Mouse (Mus musculus): ENCODE measurements around the gene Mmp2. TPM values are rescaled to one million over a fixed set of nuclear protein-coding genes. Genes with fewer than 3 reads are reported as not detected.

The Mmp2 gene
- total and polyA plus RNA-seq, 3 experiments: not detected

DNA sequence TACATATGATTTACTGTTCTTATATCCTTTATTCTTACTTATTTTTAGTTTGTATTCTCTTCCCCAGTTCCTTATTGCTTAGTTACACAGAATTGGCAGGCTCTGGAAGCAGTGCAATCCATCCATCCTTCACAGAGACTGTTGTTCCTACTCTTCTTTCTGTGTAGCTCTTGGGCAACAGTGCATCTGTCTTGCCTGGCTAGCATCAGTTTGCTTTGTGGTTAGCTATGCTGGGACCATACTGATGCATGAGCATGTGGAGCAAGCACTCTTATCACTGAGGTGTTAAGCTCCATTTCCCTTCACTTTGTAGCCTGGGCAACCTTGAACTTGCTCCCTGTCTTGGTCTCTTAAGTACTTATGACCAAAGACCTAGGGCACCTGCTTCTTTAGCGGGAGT lies 34.9 kb downstream of the Mmp2 start:
- dilution Hi-C loops (cut with MboI; ENCODE audit: extremely low pct_ligation_motif_present, extremely low pct_unique_long_range_greater_than_20kb, low sequenced_read_pairs): no loop called here
- Histone ChIP-seq H3K27me3 (replicated peaks) (no peaks in the 10 kb centered on the region), H3K4me1 (ENCODE audit: control insufficient read depth in 1 of 2, insufficient read depth in 2 of 2) (no peaks in the 10 kb centered on the region), H3K4me2 (ENCODE audit: insufficient read depth, low read depth, poor library complexity, severe bottlenecking) (no peak overlapping the region), H3K79me2 (replicated peaks; ENCODE audit: control insufficient read depth, extremely low read depth, insufficient read depth, poor library complexity, severe bottlenecking) (no peaks in the 10 kb centered on the region), H3K9me3 (replicated peaks; ENCODE audit: low read length) (peaks cover 39% of the 10 kb centered on the region), H3K36me3 (replicated peaks in 1 of 2; ENCODE audit: control insufficient read depth in 1 of 2, insufficient read depth in 1 of 2, low read length in 1 of 2) (no peaks in the 10 kb centered on the region), H3K9ac (ENCODE audit: insufficient read depth, low read depth) (no peak overlapping the region), H3K27ac (ENCODE audit: insufficient read depth, low read depth) (no peak overlapping the region), H3K4me3 (replicated peaks in 1 of 3; ENCODE audit: low read depth in 2 of 3, low read length in 2 of 3, poor library complexity in 1 of 3) (no peak overlapping the region)
- TF ChIP-seq POLR2AphosphoS2 (IDR thresholded peaks at IDR 0.05; ENCODE audit: low read depth, low read length) (no peak), SMC3 (IDR thresholded peaks at IDR 0.05; ENCODE audit: low read depth, low read length) (no peak), MYC (IDR thresholded peaks at IDR 0.05; ENCODE audit: low read depth, low read length) (no peak), USF1 (IDR thresholded peaks at IDR 0.05; ENCODE audit: low read depth, low read length) (no peak), CTCF (conservative IDR thresholded peaks at IDR 0.05 in 1 of 2, IDR thresholded peaks at IDR 0.05 in 1 of 2; ENCODE audit: low read depth in 2 of 2, low read length in 2 of 2) (no peak), JUN (IDR thresholded peaks at IDR 0.05; ENCODE audit: insufficient read depth, low read depth, low read length) (no peak), MXI1 (IDR thresholded peaks at IDR 0.05; ENCODE audit: low read depth, low read length) (no peak), SIN3A (IDR thresholded peaks at IDR 0.05; ENCODE audit: low read length) (no peak)
- in situ Hi-C loops (cut with MboI; ENCODE audit: low pct_ligation_motif_present, low pct_unique_long_range_greater_than_20kb, low sequenced_read_pairs): no loop called here
- no peak for DNase-seq (ENCODE audit: extremely low read depth)

DNA sequence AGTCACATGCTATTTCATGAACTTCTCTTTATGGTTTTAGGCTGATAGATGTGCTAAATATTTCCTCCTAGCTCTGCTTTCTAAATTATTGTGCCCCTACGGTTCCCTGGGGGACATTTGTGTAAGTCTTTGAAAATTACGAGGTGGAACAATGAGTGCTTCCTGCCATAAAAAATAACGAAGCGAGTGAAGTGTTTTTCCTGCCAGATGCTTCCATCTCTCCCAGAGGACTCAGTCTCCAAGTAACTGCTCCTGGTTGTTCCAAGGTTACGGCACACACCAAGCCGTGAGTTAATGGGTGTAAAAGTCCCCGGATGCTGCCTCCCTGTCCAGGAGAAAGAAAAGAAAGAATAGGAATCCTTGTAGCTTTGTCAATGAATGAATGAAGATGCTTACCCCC lies 43.2 kb downstream of the Mmp2 start:
- Histone ChIP-seq H3K27ac (ENCODE audit: insufficient read depth, low read depth) (no peak overlapping the region), H3K4me1 (ENCODE audit: control insufficient read depth in 1 of 2, insufficient read depth in 2 of 2) (no peaks in the 10 kb centered on the region), H3K9me3 (replicated peaks; ENCODE audit: low read length) (peaks cover 63% of the 10 kb centered on the region), H3K9ac (ENCODE audit: insufficient read depth, low read depth) (no peak overlapping the region), H3K36me3 (replicated peaks in 1 of 2; ENCODE audit: control insufficient read depth in 1 of 2, insufficient read depth in 1 of 2, low read length in 1 of 2) (no peaks in the 10 kb centered on the region), H3K27me3 (replicated peaks) (no peaks in the 10 kb centered on the region), H3K4me3 (replicated peaks in 1 of 3; ENCODE audit: low read depth in 2 of 3, low read length in 2 of 3, poor library complexity in 1 of 3) (no peak overlapping the region), H3K4me2 (ENCODE audit: insufficient read depth, low read depth, poor library complexity, severe bottlenecking) (no peak overlapping the region), H3K79me2 (replicated peaks; ENCODE audit: control insufficient read depth, extremely low read depth, insufficient read depth, poor library complexity, severe bottlenecking) (no peaks in the 10 kb centered on the region)
- TF ChIP-seq RCOR1 (conservative IDR thresholded peaks at IDR 0.05; ENCODE audit: low read depth, low read length): no peak
- TF ChIP-seq TCF12 (IDR thresholded peaks at IDR 0.05; ENCODE audit: low read depth, low read length): no peak
- TF ChIP-seq MXI1 (IDR thresholded peaks at IDR 0.05; ENCODE audit: low read depth, low read length): no peak
- TF ChIP-seq USF1 (IDR thresholded peaks at IDR 0.05; ENCODE audit: low read depth, low read length): no peak
- TF ChIP-seq CHD2 (IDR thresholded peaks at IDR 0.05; ENCODE audit: low read length): no peak
- TF ChIP-seq KAT2A (IDR thresholded peaks at IDR 0.05; ENCODE audit: insufficient replicate concordance, low read length): no peak
- TF ChIP-seq MAZ (IDR thresholded peaks at IDR 0.05; ENCODE audit: low read depth, low read length): no peak
- no peak for TF ChIP-seq ZMIZ1 (IDR thresholded peaks at IDR 0.05; ENCODE audit: low read depth, low read length)
- TF ChIP-seq MYC (IDR thresholded peaks at IDR 0.05; ENCODE audit: low read depth, low read length): no peak
- TF ChIP-seq HCFC1 (IDR thresholded peaks at IDR 0.05; ENCODE audit: low read depth, low read length): no peak
- TF ChIP-seq MAFK (IDR thresholded peaks at IDR 0.05; ENCODE audit: insufficient replicate concordance, low read length): no peak
- TF ChIP-seq JUN (IDR thresholded peaks at IDR 0.05; ENCODE audit: insufficient read depth, low read depth, low read length): no peak
- TF ChIP-seq EP300 (IDR thresholded peaks at IDR 0.05; ENCODE audit: low read length): no peak
- TF ChIP-seq ELF1 (IDR thresholded peaks at IDR 0.05; ENCODE audit: low read depth, low read length): no peak
- TF ChIP-seq BHLHE40 (IDR thresholded peaks at IDR 0.05; ENCODE audit: low read depth, low read length): no peak
- no peak for TF ChIP-seq NELFE (IDR thresholded peaks at IDR 0.05; ENCODE audit: low read depth, low read length)
- dilution Hi-C loops (cut with MboI; ENCODE audit: extremely low pct_ligation_motif_present, extremely low pct_unique_long_range_greater_than_20kb, low sequenced_read_pairs) (no loop called here), in situ Hi-C loops (cut with MboI; ENCODE audit: low pct_ligation_motif_present, low pct_unique_long_range_greater_than_20kb, low sequenced_read_pairs) (no loop called here)
- no peak for DNase-seq (ENCODE audit: extremely low read depth)

All from CH12.LX (cell line).